Mouse (Mus musculus): Measurements from ENCODE around the gene B430306N03Rik. TPM values are rescaled to one million over a fixed set of nuclear protein-coding genes. Genes with fewer than 3 reads are reported as not detected.

The B430306N03Rik gene
- polyA plus RNA-seq (2015; fragmentation: Nextera tagmentation; extraction: Ambion mirVana): 10.2 and 14.2 TPM in 2 replicates

DNA sequence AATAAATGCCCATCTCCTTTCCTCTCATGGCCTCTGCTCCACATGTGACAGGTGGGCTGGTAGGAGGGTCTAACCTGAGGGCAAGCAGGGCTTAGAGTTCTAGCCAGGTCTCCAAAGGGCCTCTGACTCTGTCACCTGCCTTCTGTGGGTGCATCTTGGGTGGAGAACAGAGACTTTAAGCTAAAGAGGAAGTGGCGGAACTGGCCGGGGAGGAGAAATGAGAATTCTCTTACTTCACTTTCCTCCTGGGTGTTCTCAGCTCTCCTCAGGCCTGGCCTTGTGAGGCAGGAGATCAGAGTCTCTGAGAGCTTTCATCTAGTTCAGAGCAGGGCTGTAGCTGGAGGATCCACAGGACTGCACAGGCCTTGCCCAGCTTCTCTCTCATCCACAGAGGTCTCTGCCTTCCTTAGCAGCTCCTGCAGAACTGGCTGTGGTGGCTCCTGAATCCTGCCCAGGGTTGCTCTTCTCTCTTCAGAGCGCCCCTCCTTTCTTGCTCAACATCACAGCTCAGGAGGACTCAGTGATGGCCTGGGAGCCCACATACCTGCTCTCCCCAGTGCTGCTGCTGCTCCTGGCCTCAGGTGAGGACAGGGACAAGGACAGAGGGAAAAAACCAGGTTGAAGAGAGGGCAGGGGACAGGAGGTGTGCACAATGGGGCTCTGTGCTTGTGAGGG lies at the start of gene B430306N03Rik:
TSS of gene B430306N03Rik (plus strand) at position 237 of the 675 bp plus-strand sequence.

DNA sequence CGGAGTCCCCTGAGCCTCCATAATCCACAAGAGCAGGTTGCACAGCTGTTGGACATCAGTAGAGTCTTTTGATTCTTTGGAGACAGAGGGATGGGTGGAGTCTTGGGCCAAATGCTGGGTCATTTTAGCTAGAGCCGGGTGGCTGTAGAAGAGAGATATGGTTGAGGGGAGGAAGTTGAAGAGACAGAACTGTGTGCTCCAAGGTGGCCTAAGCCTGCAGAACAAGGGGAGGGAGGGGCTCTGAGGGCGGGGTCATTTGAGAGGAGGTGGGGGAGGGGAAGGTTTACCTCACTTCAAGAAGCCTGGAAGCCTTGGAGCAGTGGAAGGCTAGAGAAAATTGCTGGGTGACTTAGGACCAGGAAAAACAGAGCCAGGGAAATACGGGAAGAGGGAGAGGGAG lies 16.7 kb upstream of the B430306N03Rik start, which contains the start of gene Treml2:
TSS of gene Treml2 (plus strand) at position 296 of the 400 bp plus-strand sequence.

DNA sequence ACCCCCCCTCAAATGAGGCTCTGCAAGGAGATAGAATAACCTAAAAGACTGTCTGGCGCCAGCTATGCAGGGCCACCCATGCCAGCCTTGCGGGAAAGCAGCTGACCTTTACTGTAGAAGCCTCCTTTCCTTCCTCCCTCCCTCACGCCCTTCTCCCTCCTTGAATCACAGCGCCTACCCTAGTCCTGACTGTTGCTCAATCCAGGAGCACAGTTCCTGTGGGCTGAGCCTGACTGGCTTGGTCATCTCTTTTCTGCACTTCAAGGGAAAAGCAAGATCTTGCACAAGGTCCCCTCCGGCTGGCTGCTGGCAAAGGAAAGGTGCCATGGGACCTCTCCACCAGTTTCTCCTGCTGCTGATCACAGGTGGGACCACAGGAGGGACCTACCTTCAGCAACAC lies 30.3 kb downstream of the B430306N03Rik start, which contains the start of gene Trem2:
TSS of gene Trem2 (plus strand) at position 171 of the 400 bp plus-strand sequence.

DNA sequence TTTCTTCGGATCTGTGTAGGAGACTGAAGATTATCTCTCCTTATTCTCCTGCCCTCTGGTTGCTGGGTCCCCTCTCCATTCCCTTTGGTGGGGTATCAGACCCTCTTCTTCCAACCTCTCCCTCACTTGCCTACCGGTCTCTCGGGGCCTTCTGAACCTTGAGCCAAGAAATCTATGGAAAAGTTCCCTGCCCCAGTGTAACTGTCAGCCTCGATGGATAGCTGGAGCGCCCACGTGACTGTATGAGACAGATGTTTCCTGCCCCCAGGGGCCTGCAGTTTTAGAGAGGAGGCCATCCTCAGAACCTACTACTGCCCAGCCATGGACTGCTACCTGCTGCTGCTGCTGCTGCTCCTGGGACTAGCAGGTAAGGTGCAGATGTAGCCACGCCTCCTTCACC lies 43.7 kb downstream of the B430306N03Rik start, which contains the start of gene Treml1:
TSS of gene Treml1 (plus strand) at position 301 of the 400 bp plus-strand sequence.

Other genes with a start within 250 kb of the B430306N03Rik start
- not detected in 2 replicates for gene 1700067P10Rik, start 226.8 kb upstream of the B430306N03Rik start, polyA plus RNA-seq (2015; fragmentation: Nextera tagmentation; extraction: Ambion mirVana)
- 5.0 and 7.0 TPM in 2 replicates for gene 9830107B12Rik, start 169.9 kb upstream of the B430306N03Rik start, polyA plus RNA-seq (2015; fragmentation: Nextera tagmentation; extraction: Ambion mirVana)
- gene A530064D06Rik, start 148.9 kb upstream of the B430306N03Rik start, polyA plus RNA-seq (2015; fragmentation: Nextera tagmentation; extraction: Ambion mirVana): 7.2 and 11.1 TPM in 2 replicates
- gene Trem1, start 83.4 kb upstream of the B430306N03Rik start, polyA plus RNA-seq (2015; fragmentation: Nextera tagmentation; extraction: Ambion mirVana): 4.7 and 5.3 TPM in 2 replicates
- 28.7 and 40.9 TPM in 2 replicates for gene Trem3, start 68.4 kb upstream of the B430306N03Rik start, polyA plus RNA-seq (2015; fragmentation: Nextera tagmentation; extraction: Ambion mirVana)
- 10.8 and 15.1 TPM in 2 replicates for gene Treml4, start 51.8 kb upstream of the B430306N03Rik start, polyA plus RNA-seq (2015; fragmentation: Nextera tagmentation; extraction: Ambion mirVana)
- gene Treml2, start 16.6 kb upstream of the B430306N03Rik start, polyA plus RNA-seq (2015; fragmentation: Nextera tagmentation; extraction: Ambion mirVana): 5.8 and 7.1 TPM in 2 replicates
- 1.9 and 3.6 TPM in 2 replicates for gene Trem2, start 30.3 kb downstream of the B430306N03Rik start, polyA plus RNA-seq (2015; fragmentation: Nextera tagmentation; extraction: Ambion mirVana)
- 8.6 and 9.7 TPM in 2 replicates for gene Treml1, start 43.8 kb downstream of the B430306N03Rik start, polyA plus RNA-seq (2015; fragmentation: Nextera tagmentation; extraction: Ambion mirVana)
- 9.0 and 9.8 TPM in 2 replicates for gene Nfya, start 93.8 kb downstream of the B430306N03Rik start, polyA plus RNA-seq (2015; fragmentation: Nextera tagmentation; extraction: Ambion mirVana)
- gene Oard1, start 93.9 kb downstream of the B430306N03Rik start, polyA plus RNA-seq (2015; fragmentation: Nextera tagmentation; extraction: Ambion mirVana): 58.7 and 63.8 TPM in 2 replicates
- 0.50 and 0.55 TPM in 2 replicates for gene Apobec2, start 116.8 kb downstream of the B430306N03Rik start, polyA plus RNA-seq (2015; fragmentation: Nextera tagmentation; extraction: Ambion mirVana)
- 153 and 156 TPM in 2 replicates for gene Tspo2, start 135.4 kb downstream of the B430306N03Rik start, polyA plus RNA-seq (2015; fragmentation: Nextera tagmentation; extraction: Ambion mirVana)
- 2.2 and 2.3 TPM in 2 replicates for gene Unc5cl, start 138.8 kb downstream of the B430306N03Rik start, polyA plus RNA-seq (2015; fragmentation: Nextera tagmentation; extraction: Ambion mirVana)